ENCODE assay signal across 26 mouse cellular contexts in the genomic region with DNA sequence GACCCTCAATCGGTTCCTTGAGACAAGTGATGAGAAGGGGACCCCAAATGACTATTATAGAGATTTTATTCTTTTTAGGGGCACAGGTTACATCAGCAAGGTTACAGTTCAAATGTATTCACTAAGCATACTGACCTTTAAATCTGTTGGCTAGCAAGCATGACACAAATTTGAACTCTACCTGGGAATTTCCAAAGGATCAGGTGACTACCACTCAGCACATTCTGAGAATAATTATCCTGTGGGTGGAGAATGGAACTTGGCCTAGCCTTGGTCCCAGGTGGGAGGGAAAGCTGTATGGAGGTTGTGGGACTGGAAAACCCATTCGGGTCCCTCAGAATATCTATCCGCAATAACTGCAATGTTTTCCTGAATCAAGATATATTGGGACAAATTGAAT.
"Had no signal": no experiment of that assay in that cellular context is flagged by ENCODE, and none has a peak within 500 bp of the region (broad histone marks: within the 10 kb centered on the region; RNA-seq: fewer than 3 reads in every experiment).

No protein-coding gene starts in this region.

- ATAC-seq: hindbrain, embryonic 16.5 days; inflammation-experienced regulatory T-cells, adult 6 months; intestine, embryonic 15.5 days; intestine, postnatal 0 days; liver, postnatal 0 days had no signal

- H3K4me2 ChIP-seq: heart, embryonic 12.5 days; hindbrain, embryonic 12.5 days; hindbrain, embryonic 14.5 days; intestine, embryonic 15.5 days; limb, embryonic 12.5 days; liver, embryonic 13.5 days; liver, embryonic 15.5 days had no signal

- H3K4me3 ChIP-seq: gastrocnemius, adult 2 months; heart, embryonic 10.5 days; heart, embryonic 12.5 days; hindbrain, embryonic 10.5 days; hindbrain, embryonic 12.5 days; intestine, embryonic 15.5 days; layer of hippocampus, adult 2 months; left cerebral cortex, adult 2 months; limb, embryonic 10.5 days; limb, embryonic 12.5 days; liver, embryonic 13.5 days; liver, embryonic 15.5 days had no signal

- H3K36me3 ChIP-seq: heart, embryonic 10.5 days; heart, embryonic 12.5 days; hindbrain, embryonic 10.5 days; hindbrain, embryonic 12.5 days; intestine, embryonic 15.5 days; limb, embryonic 10.5 days; limb, embryonic 12.5 days; liver, embryonic 13.5 days; liver, embryonic 15.5 days had no signal

- H3K27me3 ChIP-seq: heart, embryonic 12.5 days; hindbrain, embryonic 12.5 days; intestine, embryonic 15.5 days; limb, embryonic 12.5 days; liver, embryonic 13.5 days; liver, embryonic 15.5 days had no signal

- H3K9me3 ChIP-seq: heart, embryonic 10.5 days; heart, embryonic 12.5 days; hindbrain, embryonic 10.5 days; hindbrain, embryonic 12.5 days; intestine, embryonic 15.5 days; limb, embryonic 10.5 days; limb, embryonic 12.5 days; liver, embryonic 13.5 days; liver, embryonic 15.5 days had no signal

- H3K4me1 ChIP-seq: heart, embryonic 10.5 days; heart, embryonic 12.5 days; hindbrain, embryonic 10.5 days; hindbrain, embryonic 12.5 days; intestine, embryonic 15.5 days; limb, embryonic 10.5 days; limb, embryonic 12.5 days; liver, embryonic 13.5 days; liver, embryonic 15.5 days had no signal

- DNase-seq: gastrocnemius, adult 2 months; gastrocnemius, postnatal 10 days; gastrocnemius, postnatal 25 days; heart, adult 18-20 months; heart, postnatal 10 days; heart, postnatal 4 days; kidney, postnatal 14 days; kidney, postnatal 4 days; liver; liver, embryonic 13.5 days; liver, postnatal 0 days had no signal

- H3K9ac ChIP-seq: heart, embryonic 12.5 days; hindbrain, embryonic 12.5 days; hindbrain, embryonic 14.5 days; intestine, embryonic 15.5 days; limb, embryonic 12.5 days; liver, embryonic 13.5 days; liver, embryonic 15.5 days; liver, postnatal 0 days had no signal

- H3K27ac ChIP-seq: gastrocnemius, adult 2 months; heart, embryonic 10.5 days; hindbrain, embryonic 10.5 days; hindbrain, embryonic 12.5 days; hindbrain, embryonic 14.5 days; intestine, embryonic 15.5 days; kidney, postnatal 0 days; layer of hippocampus, adult 2 months; left cerebral cortex, adult 2 months; limb, embryonic 10.5 days; limb, embryonic 12.5 days; liver, embryonic 13.5 days; liver, embryonic 15.5 days had no signal
